ENCODE assay signal across 8 mouse cellular contexts in genomic region chr10:79532678-79533077, GRCm38 (mm10). TPM values are rescaled to one million over a fixed set of nuclear protein-coding genes. Genes with fewer than 3 reads are reported as not detected.
DNase-seq lines count a peak whose midpoint lies in the region; ATAC-seq and TF ChIP-seq lines count a peak whose summit lies in the region.

No protein-coding gene starts in this region.

- peaks cover 54% of the 10 kb centered on the region for H3K79me2 ChIP-seq in C2C12 (ENCODE audit: control insufficient read depth, insufficient read depth)

- peaks cover 11% of the 10 kb centered on the region; the same call in 1 of the 2 replicates for H3K36me3 ChIP-seq in heart, embryonic 13.5 days
- H3K36me3 ChIP-seq in C2C12 (ENCODE audit: control insufficient read depth, insufficient read depth): peaks cover 40% of the 10 kb centered on the region
- peaks cover 30% of the 10 kb centered on the region for H3K36me3 ChIP-seq in embryonic facial prominence, embryonic 10.5 days (replicated peaks)
- peaks cover 9% of the 10 kb centered on the region for H3K36me3 ChIP-seq in intestine, embryonic 16.5 days (ENCODE audit: control insufficient read depth, insufficient read depth, low read length)
- no peaks in the 10 kb centered on the region for H3K36me3 ChIP-seq in midbrain, embryonic 13.5 days

- H3K9ac ChIP-seq in heart, embryonic 13.5 days: peak overlapping the region; percentile 83
- peak overlapping the region; percentile 86 for H3K9ac ChIP-seq in intestine, embryonic 16.5 days (ENCODE audit: low read depth, low read length)
- peak overlapping the region; percentile 70; the same call in 1 of the 2 replicates for H3K9ac ChIP-seq in midbrain, embryonic 13.5 days (replicated peaks)

- H3K27ac ChIP-seq in heart, embryonic 13.5 days (replicated peaks): no peak overlapping the region
- H3K27ac ChIP-seq in embryonic facial prominence, embryonic 10.5 days (replicated peaks): peak overlapping the region; percentile 80
- peak overlapping the region; percentile 90 for H3K27ac ChIP-seq in intestine, embryonic 16.5 days (ENCODE audit: low read length)
- no peak overlapping the region for H3K27ac ChIP-seq in midbrain, embryonic 13.5 days

- no peak for TF ChIP-seq CTCF in C2C12 (IDR thresholded peaks at IDR 0.05; ENCODE audit: control insufficient read depth, insufficient read depth, insufficient read length)

- peaks cover 10% of the 10 kb centered on the region for H3K4me1 ChIP-seq in heart, embryonic 13.5 days
- peaks cover 29% of the 10 kb centered on the region for H3K4me1 ChIP-seq in embryonic facial prominence, embryonic 10.5 days
- peaks cover 22% of the 10 kb centered on the region for H3K4me1 ChIP-seq in intestine, embryonic 16.5 days (ENCODE audit: control insufficient read depth, insufficient read depth, low read length)
- H3K4me1 ChIP-seq in midbrain, embryonic 13.5 days (replicated peaks): peaks cover 15% of the 10 kb centered on the region

- peaks cover 14% of the 10 kb centered on the region for H3K27me3 ChIP-seq in heart, embryonic 13.5 days (replicated peaks)
- H3K27me3 ChIP-seq in C2C12 (ENCODE audit: control insufficient read depth, insufficient read depth, insufficient read length): no peaks in the 10 kb centered on the region
- peaks cover 8% of the 10 kb centered on the region for H3K27me3 ChIP-seq in embryonic facial prominence, embryonic 10.5 days (replicated peaks; ENCODE audit: low read depth, poor library complexity, severe bottlenecking)
- no peaks in the 10 kb centered on the region for H3K27me3 ChIP-seq in intestine, embryonic 16.5 days (replicated peaks; ENCODE audit: control insufficient read depth, insufficient read depth, low read length)
- peaks cover 12% of the 10 kb centered on the region for H3K27me3 ChIP-seq in midbrain, embryonic 13.5 days

- peak overlapping the region; percentile 72 for H3K4me3 ChIP-seq in heart, embryonic 13.5 days
- peak overlapping the region; percentile 65 for H3K4me3 ChIP-seq in C2C12 (ENCODE audit: insufficient read depth, poor library complexity, severe bottlenecking)
- H3K4me3 ChIP-seq in embryonic facial prominence, embryonic 10.5 days: peak overlapping the region; percentile 81
- peak overlapping the region; percentile 74 for H3K4me3 ChIP-seq in intestine, embryonic 16.5 days (ENCODE audit: low read length)
- peak overlapping the region; percentile 59 for H3K4me3 ChIP-seq in midbrain, embryonic 13.5 days (replicated peaks)

- peak overlapping the region; percentile 99 for H3K4me2 ChIP-seq in heart, embryonic 13.5 days
- peak overlapping the region; percentile 91 for H3K4me2 ChIP-seq in intestine, embryonic 16.5 days (ENCODE audit: low read depth, low read length)
- peak overlapping the region; percentile 93 for H3K4me2 ChIP-seq in midbrain, embryonic 13.5 days (replicated peaks)

- no peaks in the 10 kb centered on the region for H3K9me3 ChIP-seq in heart, embryonic 13.5 days
- H3K9me3 ChIP-seq in embryonic facial prominence, embryonic 10.5 days: no peaks in the 10 kb centered on the region
- H3K9me3 ChIP-seq in intestine, embryonic 16.5 days (ENCODE audit: control insufficient read depth, low read length): no peaks in the 10 kb centered on the region
- H3K9me3 ChIP-seq in midbrain, embryonic 13.5 days: no peaks in the 10 kb centered on the region

- WGBS in heart, embryonic 13.5 days: 29% methylated on average over 3 of the region's 3 CpGs
- 25% methylated on average over 3 of the region's 3 CpGs for WGBS in embryonic facial prominence, embryonic 10.5 days
- 27% methylated on average over 3 of the region's 3 CpGs for WGBS in intestine, embryonic 16.5 days
- WGBS in midbrain, embryonic 13.5 days: 29% methylated on average over 3 of the region's 3 CpGs

- peaks cover 43% of the 10 kb centered on the region for H3K79me3 ChIP-seq in C2C12 (ENCODE audit: low read depth)

- intact Hi-C loops in heart, postnatal 10 days (cut with DNase I): no loop called here

- H3ac ChIP-seq in C2C12 (ENCODE audit: control insufficient read depth, insufficient read length, low read depth): peak overlapping the region; percentile 58

- no peak for ATAC-seq in heart, embryonic 13.5 days (ENCODE audit: extremely low read depth, insufficient number of reproducible peaks, low FRiP score, low TSS enrichment)
- peak; percentile 71 for ATAC-seq in intestine, embryonic 16.5 days
- 0 out of 2 replicates have a peak, but pooled peaks have one; percentile 10 for ATAC-seq in midbrain, embryonic 13.5 days

- DNase-seq in heart, postnatal 10 days: no peak
- DNase-seq in embryonic facial prominence, embryonic 10.5 days (ENCODE audit: low spot score): peak; percentile 22
- DNase-seq in cerebellum, adult 9-10 months: no peak
- no peak for DNase-seq in cerebellum, adult 9-11 months

TF ChIP-seq in C2C12, 6 proteins besides CTCF, POLR2A, EP300 and RAD21:
- TF ChIP-seq MAX (IDR thresholded peaks at IDR 0.05) (no peak), MYOG (IDR thresholded peaks at IDR 0.05; ENCODE audit: control insufficient read depth, extremely low read depth, insufficient read length) (no peak), CEBPB (IDR thresholded peaks at IDR 0.05; ENCODE audit: low read depth) (no peak), MYOD1 (IDR thresholded peaks at IDR 0.05; ENCODE audit: control insufficient read depth, insufficient read length, low read depth) (no peak)

RNA-seq across cellular contexts. Expression of gene Plpp2, which starts 0.9 kb away (rescaled TPM):
- polyA plus RNA-seq in heart, embryonic 13.5 days (2015; fragmentation: Nextera tagmentation; extraction: Ambion mirVana): 10.9 and 13.1 TPM in 2 replicates
- total RNA-seq in heart, postnatal 10 days (2021): 1 to 10 TPM; 3.4 to 6.0 TPM
- 166 TPM for polyA plus RNA-seq in C2C12 (2012; fragmentation: generic; extraction: Trizol)
- 28.4 and 29.2 TPM in 2 replicates for polyA plus RNA-seq in embryonic facial prominence, embryonic 10.5 days (2016; fragmentation: Nextera tagmentation; extraction: Ambion mirVana)
- polyA plus RNA-seq in intestine, embryonic 16.5 days (2015; fragmentation: Nextera tagmentation; extraction: Ambion mirVana): 140 and 145 TPM in 2 replicates
- 9.5 and 10.5 TPM in 2 replicates for polyA plus RNA-seq in midbrain, embryonic 13.5 days (2015; fragmentation: Nextera tagmentation; extraction: Ambion mirVana)

RNA-seq across cellular contexts. Expression of gene Mier2, which starts 22.3 kb away (rescaled TPM):
- 32.9 and 33.5 TPM in 2 replicates for polyA plus RNA-seq in heart, embryonic 13.5 days (2015; fragmentation: Nextera tagmentation; extraction: Ambion mirVana)
- 10 to 100 TPM; 12.4 to 15.6 TPM for total RNA-seq in heart, postnatal 10 days (2021)
- polyA plus RNA-seq in C2C12 (2012; fragmentation: generic; extraction: Trizol): 26.9 TPM
- polyA plus RNA-seq in embryonic facial prominence, embryonic 10.5 days (2016; fragmentation: Nextera tagmentation; extraction: Ambion mirVana): 76.4 and 77.3 TPM in 2 replicates
- polyA plus RNA-seq in intestine, embryonic 16.5 days (2015; fragmentation: Nextera tagmentation; extraction: Ambion mirVana): 36.7 and 38.4 TPM in 2 replicates
- polyA plus RNA-seq in midbrain, embryonic 13.5 days (2015; fragmentation: Nextera tagmentation; extraction: Ambion mirVana): 50.4 and 61.4 TPM in 2 replicates

RNA-seq across cellular contexts. Expression of gene Theg, which starts 54.5 kb away (rescaled TPM):
- polyA plus RNA-seq in heart, embryonic 13.5 days (2015; fragmentation: Nextera tagmentation; extraction: Ambion mirVana): not detected in 2 replicates
- total RNA-seq in heart, postnatal 10 days (2021): not detected
- not detected for polyA plus RNA-seq in C2C12 (2012; fragmentation: generic; extraction: Trizol)
- not detected in 2 replicates for polyA plus RNA-seq in embryonic facial prominence, embryonic 10.5 days (2016; fragmentation: Nextera tagmentation; extraction: Ambion mirVana)
- not detected in 2 replicates for polyA plus RNA-seq in intestine, embryonic 16.5 days (2015; fragmentation: Nextera tagmentation; extraction: Ambion mirVana)
- not detected in 2 replicates for polyA plus RNA-seq in midbrain, embryonic 13.5 days (2015; fragmentation: Nextera tagmentation; extraction: Ambion mirVana)

Comparison
In these comparisons a context has a peak if more than half of its experiments do, and no peak if none do; other contexts are left out.
1. H3K27ac ChIP-seq: peak in embryonic facial prominence, embryonic 10.5 days (single experiment) and intestine, embryonic 16.5 days (single experiment); none in heart, embryonic 13.5 days (single experiment) and midbrain, embryonic 13.5 days (single experiment).
2. Peak in every context shown above with its lines, with median percentiles within 50 percentile points of each other: H3K4me2 ChIP-seq, H3K4me3 ChIP-seq and H3K9ac ChIP-seq.